Mouse (Mus musculus): ENCODE results near the gene Usp17lc.
"Not testable (repeated sequence)": the region's sequence is repeated elsewhere in the genome, so short reads cannot be mapped to it uniquely, and the experiment has no call there.

Usp17lc gene

GRCm38 (mm10) chr7:103414772-103415171 lies at the start of gene Usp17lc:
TSS of gene Usp17lc (plus strand) at chr7:103415072.
- DNase-seq (ENCODE audit: extremely low spot score, low spot score): not testable (repeated sequence)

- no peak for DNase-seq (ENCODE audit: extremely low spot score, low spot score)
Measured at GRCm38 (mm10) chr7:103386077-103386476, 28.8 kb upstream of the Usp17lc start, which contains the start of gene Olfr603. TSS of gene Olfr603 (minus strand) at chr7:103386177.

- DNase-seq (ENCODE audit: extremely low spot score, low spot score): no peak
Measured at GRCm38 (mm10) chr7:103397758-103398157, 17.1 kb upstream of the Usp17lc start.

- no peak for DNase-seq (ENCODE audit: extremely low spot score, low spot score)
Measured at GRCm38 (mm10) chr7:103398981-103399380, 15.9 kb upstream of the Usp17lc start.

GRCm38 (mm10) chr7:103406521-103407055 lies 8.3 kb upstream of the Usp17lc start:
- DNase-seq (ENCODE audit: extremely low spot score, low spot score): not testable (repeated sequence)

GRCm38 (mm10) chr7:103445339-103445738 lies 30.5 kb downstream of the Usp17lc start, which contains the start of gene Olfr605:
TSS of gene Olfr605 (minus strand) at chr7:103445439.
- DNase-seq (ENCODE audit: extremely low spot score, low spot score): no peak

- no peak for DNase-seq (ENCODE audit: extremely low spot score, low spot score)
Measured at GRCm38 (mm10) chr7:103448746-103449145, 33.9 kb downstream of the Usp17lc start, which contains the start of gene Olfr606. TSS of gene Olfr606 (plus strand) at chr7:103449046.

GRCm38 (mm10) chr7:103460590-103460989 lies 45.7 kb downstream of the Usp17lc start:
- no peak for DNase-seq (ENCODE audit: extremely low spot score, low spot score)
